Mouse (Mus musculus): Measurements from ENCODE around the gene Ctnnbip1. TPM values are rescaled to one million over a fixed set of nuclear protein-coding genes. Genes with fewer than 3 reads are reported as not detected.

Ctnnbip1 gene
- total RNA-seq, 2 experiments from 2014 or later = 17.7 to 19.0 TPM

GRCm38 (mm10) chr4:149558389-149558788 is 40.4 kb downstream of the Ctnnbip1 start:
- no peak for DNase-seq (ENCODE audit: low spot score)

GRCm38 (mm10) chr4:149561392-149561791 is 43.4 kb downstream of the Ctnnbip1 start:
- DNase-seq (ENCODE audit: low spot score) = no peak

GRCm38 (mm10) chr4:149561986-149562904 is 44.2 kb downstream of the Ctnnbip1 start:
- peak; percentile 54 for DNase-seq (ENCODE audit: low spot score)

- no peak for DNase-seq (ENCODE audit: low spot score)
Measured at GRCm38 (mm10) chr4:149562905-149563347, 44.9 kb downstream of the Ctnnbip1 start.

- no peak for DNase-seq (ENCODE audit: low spot score)
Measured at GRCm38 (mm10) chr4:149563941-149564361, 45.9 kb downstream of the Ctnnbip1 start.

GRCm38 (mm10) chr4:149564452-149565407 is 46.7 kb downstream of the Ctnnbip1 start:
- DNase-seq (ENCODE audit: low spot score) = no peak

GRCm38 (mm10) chr4:149567432-149568026 is 49.5 kb downstream of the Ctnnbip1 start:
- DNase-seq (ENCODE audit: low spot score) = no peak

GRCm38 (mm10) chr4:149568622-149569021 is 50.6 kb downstream of the Ctnnbip1 start:
- DNase-seq (ENCODE audit: low spot score) = no peak

GRCm38 (mm10) chr4:149569781-149570497 is 51.9 kb downstream of the Ctnnbip1 start:
- no peak for DNase-seq (ENCODE audit: low spot score)

- no peak for DNase-seq (ENCODE audit: low spot score)
Measured at GRCm38 (mm10) chr4:149570498-149570863, 52.4 kb downstream of the Ctnnbip1 start.

- DNase-seq (ENCODE audit: low spot score) = no peak
Measured at GRCm38 (mm10) chr4:149571209-149571608, 53.2 kb downstream of the Ctnnbip1 start.

- peak; percentile 15 for DNase-seq (ENCODE audit: low spot score)
Measured at GRCm38 (mm10) chr4:149571651-149572149, 53.7 kb downstream of the Ctnnbip1 start.

GRCm38 (mm10) chr4:149572446-149572845 is 54.4 kb downstream of the Ctnnbip1 start:
- no peak for DNase-seq (ENCODE audit: low spot score)

GRCm38 (mm10) chr4:149572851-149573250 is 54.8 kb downstream of the Ctnnbip1 start:
- peak; percentile 17 for DNase-seq (ENCODE audit: low spot score)

GRCm38 (mm10) chr4:149574391-149574821 is 56.4 kb downstream of the Ctnnbip1 start:
- peak; percentile 63 for DNase-seq (ENCODE audit: low spot score)

- DNase-seq (ENCODE audit: low spot score) = no peak
Measured at GRCm38 (mm10) chr4:149576061-149576460, 58.0 kb downstream of the Ctnnbip1 start.

GRCm38 (mm10) chr4:149576993-149577548 is 59.0 kb downstream of the Ctnnbip1 start:
- no peak for DNase-seq (ENCODE audit: low spot score)

GRCm38 (mm10) chr4:149578085-149578681 is 60.1 kb downstream of the Ctnnbip1 start:
- DNase-seq (ENCODE audit: low spot score) = no peak

GRCm38 (mm10) chr4:149578831-149579230 is 60.8 kb downstream of the Ctnnbip1 start:
- no peak for DNase-seq (ENCODE audit: low spot score)

- DNase-seq (ENCODE audit: low spot score) = no peak
Measured at GRCm38 (mm10) chr4:149585236-149585635, 67.2 kb downstream of the Ctnnbip1 start.
